Mouse (Mus musculus): ENCODE results near the gene Gm20441.
A peak's percentile ranks its signal among the peaks of the same experiment; 100 is the strongest.

Gene Gm20441

GRCm38 (mm10) chr10:75780769-75781578, at the start of gene Gm20441, which contains the start of gene Gstt3:
TSS of gene Gm20441 (minus strand) at chr10:75780954.
TSS of gene Gstt3 (minus strand) at chr10:75781414.
- DNase-seq, result peak; percentile 76 to 85

DNA sequence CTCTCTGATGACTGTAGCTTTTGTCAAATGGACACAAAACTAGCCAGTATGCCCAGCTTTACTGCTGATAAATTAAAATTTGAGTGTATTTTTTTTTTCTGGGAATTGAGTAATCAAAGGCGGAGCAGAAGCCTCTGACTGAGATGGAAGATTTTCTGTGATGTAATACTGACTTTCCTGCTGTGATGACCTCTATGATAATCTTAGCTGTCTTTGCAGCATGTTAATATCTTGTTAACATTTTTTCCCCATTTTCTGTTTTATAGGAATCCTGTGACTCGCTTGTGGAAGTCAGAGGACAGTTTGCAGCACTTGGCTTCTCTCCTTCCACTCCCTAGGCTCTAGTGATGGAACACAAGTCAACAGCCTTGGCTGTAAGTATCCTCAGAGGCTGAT, 49.5 kb upstream of the Gm20441 start:
- DNase-seq, result no peak

DNA sequence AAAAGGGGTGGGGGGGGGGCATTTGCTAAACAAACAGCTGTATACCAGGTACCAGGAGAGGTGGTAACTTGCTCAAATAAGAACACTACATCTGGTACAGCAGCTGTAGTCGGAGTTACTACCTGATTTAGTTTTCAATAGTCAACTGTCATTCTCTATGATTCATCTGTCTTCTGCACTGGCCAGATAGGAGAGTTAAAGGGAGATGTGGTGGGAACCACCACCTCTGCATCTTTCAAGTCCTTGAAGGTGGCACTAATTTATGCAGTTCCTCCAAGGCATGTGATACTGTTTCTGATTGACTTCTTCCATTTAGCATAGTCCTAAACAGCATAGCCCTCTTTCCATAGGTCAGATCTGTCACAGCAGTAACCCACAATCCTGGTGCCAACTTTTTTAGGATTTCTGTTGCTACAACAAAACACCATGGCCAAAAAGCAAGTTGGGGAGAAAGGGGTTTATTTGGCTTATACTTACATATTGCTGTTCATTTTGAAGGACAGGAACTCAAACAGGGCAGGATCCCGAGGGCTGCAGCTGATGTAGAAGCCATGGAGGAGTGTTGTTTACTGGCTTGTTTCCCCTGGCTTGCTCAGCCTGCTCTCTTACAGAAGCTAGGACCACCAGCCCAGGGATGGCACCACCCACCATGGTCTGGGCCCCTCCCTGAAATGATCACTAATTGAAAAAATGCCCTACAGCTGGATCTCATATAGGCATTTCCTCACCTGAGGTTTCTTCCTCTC, 48.9 kb upstream of the Gm20441 start:
- no peak for DNase-seq

GRCm38 (mm10) chr10:75828500-75828931, 47.8 kb upstream of the Gm20441 start:
- peak; percentile 42 to 78 for DNase-seq

- DNase-seq, result peak; percentile 63 to 74
Observed at GRCm38 (mm10) chr10:75827668-75828360, 47.1 kb upstream of the Gm20441 start.

GRCm38 (mm10) chr10:75824530-75824929, 43.8 kb upstream of the Gm20441 start:
- no peak for DNase-seq

GRCm38 (mm10) chr10:75823782-75824181, 43.0 kb upstream of the Gm20441 start:
- no peak for DNase-seq

- DNase-seq, result no peak
Observed at GRCm38 (mm10) chr10:75822443-75822842, 41.7 kb upstream of the Gm20441 start, which contains the start of gene Gstt4. TSS of gene Gstt4 (minus strand) at chr10:75822543.

- no peak for DNase-seq
Observed at GRCm38 (mm10) chr10:75819882-75820281, 39.1 kb upstream of the Gm20441 start.

DNA sequence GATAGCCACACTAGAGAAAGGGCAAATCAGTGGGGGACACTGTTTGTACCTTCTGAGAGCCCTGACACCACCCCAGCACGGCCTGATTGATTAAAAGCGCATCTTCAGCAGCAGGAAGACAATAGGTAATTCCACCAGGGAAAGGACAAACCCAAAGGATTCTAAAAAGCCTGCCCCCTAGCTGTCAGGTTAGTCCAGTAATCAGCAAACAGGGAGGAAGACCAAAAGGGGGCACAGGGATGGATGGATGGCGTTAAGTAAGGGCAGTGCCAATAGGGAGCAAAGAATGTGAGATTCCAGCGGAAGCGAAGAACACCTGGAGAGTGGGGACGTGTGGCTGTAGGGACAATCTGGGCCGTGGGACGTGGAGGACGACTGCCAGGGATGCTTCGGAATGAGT, 37.9 kb upstream of the Gm20441 start:
- DNase-seq, result no peak

GRCm38 (mm10) chr10:75804217-75804616, 23.5 kb upstream of the Gm20441 start:
- DNase-seq, result no peak

DNA sequence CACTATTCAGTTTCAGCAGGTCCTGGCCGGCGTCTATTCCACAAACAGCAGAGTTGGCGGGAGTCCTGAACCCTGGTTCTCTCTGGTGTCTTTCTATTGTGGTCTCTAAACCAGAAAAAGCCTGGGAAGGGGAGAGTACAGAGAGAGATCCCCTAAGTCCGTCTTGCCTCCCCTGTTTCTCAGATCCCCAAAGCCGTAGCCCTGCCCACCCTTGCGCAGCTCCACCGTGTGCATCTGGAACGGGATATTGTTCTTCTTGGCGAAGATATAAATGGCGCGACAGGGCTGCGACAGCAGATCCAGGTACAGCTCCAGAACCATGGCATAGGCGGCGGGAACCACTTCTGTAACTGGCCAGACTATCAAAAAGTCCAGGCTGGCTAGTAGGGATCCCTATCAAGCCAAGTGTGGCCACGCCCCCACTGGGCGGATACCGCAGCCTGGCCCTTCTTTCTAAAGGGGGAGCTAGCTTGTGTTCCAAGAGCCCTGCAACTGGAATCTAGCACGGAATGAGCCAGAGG, 17.5 kb upstream of the Gm20441 start, which contains the start of gene Gstt1:
Gene Gstt1 (minus strand): TSS at position 409 of the 521 bp plus-strand sequence.
- DNase-seq, result peak; percentile 72 to 78

DNA sequence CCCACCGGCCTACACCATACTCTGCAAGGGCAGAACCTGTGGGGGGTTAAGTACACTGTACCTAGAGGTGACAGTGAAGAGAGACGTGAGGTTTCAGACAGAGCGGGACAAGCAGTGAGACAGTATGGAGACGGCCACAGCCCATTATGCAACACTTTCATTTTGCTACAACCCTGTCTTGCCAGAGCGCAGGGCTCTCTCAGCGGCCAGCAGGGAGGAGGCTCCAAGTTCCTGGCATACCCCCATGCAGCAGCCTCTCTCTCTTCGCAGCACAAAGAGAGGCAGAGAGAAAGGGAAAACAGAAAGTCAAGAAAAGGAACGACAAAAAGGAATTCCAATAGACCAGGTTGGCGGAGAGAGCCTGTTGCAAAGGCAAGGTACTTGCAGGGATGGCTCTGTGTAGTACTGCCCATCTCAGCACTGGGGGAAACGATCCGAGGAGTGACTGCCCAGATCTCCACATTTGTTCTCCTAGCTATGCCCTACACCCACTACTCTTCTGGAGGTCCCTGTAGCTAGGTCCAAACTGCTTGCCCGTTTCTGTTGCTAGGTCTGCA, 16.9 kb upstream of the Gm20441 start:
- peak; percentile 56 to 70 for DNase-seq

DNA sequence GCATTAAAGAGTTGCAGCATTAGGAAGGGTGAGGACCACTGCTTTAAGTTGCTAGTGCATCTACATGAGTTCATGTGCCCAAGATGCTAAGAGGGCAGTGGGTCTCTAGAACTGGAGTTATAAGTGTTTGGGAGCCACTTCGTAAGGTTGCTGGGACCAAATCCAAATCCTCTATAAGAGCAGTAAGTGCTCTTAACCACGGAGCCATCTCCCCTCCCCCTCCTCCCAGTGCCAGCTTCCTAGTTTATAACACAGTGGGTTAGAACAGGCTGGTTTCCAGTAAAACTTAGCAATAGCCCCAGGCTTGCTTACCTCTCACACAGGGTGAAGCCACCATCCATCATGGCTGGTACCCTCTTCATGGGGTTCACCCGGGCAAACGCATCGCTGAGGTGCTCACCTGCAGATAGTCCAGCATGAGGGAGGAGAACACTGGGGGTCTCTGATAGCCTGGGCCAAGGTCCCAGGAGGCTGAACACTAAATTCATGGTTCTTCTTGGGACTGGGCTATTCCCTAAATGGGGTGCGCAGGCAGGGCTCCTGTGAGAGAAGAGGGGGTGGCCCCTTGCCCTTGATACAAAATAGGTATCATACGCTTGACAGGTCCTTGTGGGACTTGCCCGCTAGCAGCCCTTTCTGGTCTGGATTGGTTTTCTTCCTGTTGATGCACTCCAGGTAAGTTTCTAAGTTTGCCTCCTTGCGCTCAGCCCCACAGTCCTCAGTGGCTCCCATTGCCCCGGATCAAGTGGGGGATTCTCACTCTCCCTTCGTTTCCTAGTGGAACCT, 16.2 kb upstream of the Gm20441 start:
- DNase-seq, result peak; percentile 34 to 50

DNA sequence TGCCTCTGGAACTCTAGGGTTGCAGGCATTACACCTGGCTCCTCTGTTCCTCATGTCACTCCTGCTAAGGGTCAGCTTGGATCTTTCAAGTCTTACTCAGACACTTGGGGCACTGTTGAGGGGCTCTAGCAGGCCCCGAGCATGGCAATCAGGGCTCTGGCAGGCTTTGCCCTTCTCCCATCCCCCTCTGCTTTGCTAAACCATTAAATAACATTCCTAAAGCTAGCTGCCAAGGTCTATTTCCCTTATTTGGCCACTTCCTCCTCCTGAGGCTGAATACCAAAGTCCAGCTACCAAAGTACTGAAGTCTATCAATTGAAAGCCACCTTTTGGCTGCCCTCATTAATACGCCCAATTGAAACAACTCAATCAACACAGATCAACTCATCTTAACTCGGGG, 14.1 kb upstream of the Gm20441 start:
- peak; percentile 58 to 70 for DNase-seq

DNA sequence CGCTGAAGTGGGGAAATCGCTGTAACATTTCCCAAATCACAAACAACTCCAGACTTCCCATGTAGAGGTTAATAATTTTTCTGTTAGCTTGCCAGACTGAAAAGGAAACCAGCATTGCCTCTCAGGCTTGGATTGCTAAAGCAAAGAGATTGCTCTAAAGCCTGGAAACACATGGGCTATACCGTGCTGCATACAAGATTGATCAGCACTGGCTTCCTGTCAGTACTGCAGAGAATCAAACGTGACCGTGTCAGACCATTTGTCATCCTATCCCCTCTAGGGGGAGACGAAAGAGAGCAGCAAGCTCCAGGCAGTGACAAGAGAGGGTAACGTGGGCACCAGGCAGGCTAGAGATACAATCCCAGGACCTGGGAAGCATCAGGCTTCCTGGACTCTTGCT, 10.0 kb upstream of the Gm20441 start:
- DNase-seq, result no peak

DNA sequence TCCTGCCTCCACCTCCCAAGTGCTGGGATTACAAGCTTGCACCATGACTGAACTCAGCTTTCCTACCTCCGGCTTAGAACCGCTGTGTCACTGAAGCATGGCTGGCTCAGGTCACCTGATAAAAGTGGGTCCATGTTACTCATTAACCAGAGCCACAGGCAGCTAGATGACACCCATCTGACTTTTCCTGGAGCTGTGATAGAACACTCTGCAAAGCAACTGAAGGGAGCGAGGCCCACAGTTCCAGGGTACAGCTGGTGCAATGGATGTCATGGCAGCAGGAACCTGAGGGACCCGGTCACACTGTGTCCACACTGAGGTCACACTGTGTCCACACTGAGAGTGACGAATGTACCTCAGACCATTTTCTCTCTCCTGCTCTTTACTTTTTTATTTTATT, 9.1 kb upstream of the Gm20441 start:
- peak in 1 of 2 experiments; percentile 30 for DNase-seq

- DNase-seq, result no peak
Observed at GRCm38 (mm10) chr10:75789081-75789735, 8.5 kb upstream of the Gm20441 start.

GRCm38 (mm10) chr10:75788277-75788676, 7.5 kb upstream of the Gm20441 start:
- no peak for DNase-seq

GRCm38 (mm10) chr10:75785442-75785841, 4.7 kb upstream of the Gm20441 start:
- no peak for DNase-seq
